24 mouse cellular contexts compared by ENCODE assay signal in the genomic region with DNA sequence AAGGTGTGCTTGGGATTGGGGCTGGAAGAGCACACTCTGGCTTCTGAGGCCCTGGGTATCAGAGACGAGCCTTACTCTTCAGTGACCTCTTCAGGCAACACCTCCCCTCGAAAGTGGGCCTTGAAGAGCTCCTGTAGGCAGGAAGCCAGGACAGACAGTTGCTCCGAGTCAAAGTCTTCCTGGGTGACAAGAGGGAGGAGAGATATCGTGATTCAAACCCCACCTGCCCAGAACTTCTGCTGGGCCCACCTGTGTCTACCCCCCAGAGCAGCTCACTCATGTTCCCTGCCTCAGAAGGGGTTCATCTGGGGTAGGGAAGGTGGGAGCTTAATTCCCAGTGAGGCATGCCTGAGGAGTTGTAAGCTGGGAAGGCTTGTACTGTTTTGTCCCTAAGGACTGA.
"Had no signal": no experiment of that assay in that cellular context is flagged by ENCODE, and none has a peak within 500 bp of the region (broad histone marks: within the 10 kb centered on the region; RNA-seq: fewer than 3 reads in every experiment).

No protein-coding gene starts in this region.

- H3K9ac ChIP-seq: heart, embryonic 12.5 days; hindbrain, embryonic 12.5 days; hindbrain, embryonic 14.5 days; intestine, embryonic 15.5 days; limb, embryonic 12.5 days; liver, embryonic 13.5 days; liver, embryonic 15.5 days; liver, postnatal 0 days had no signal

- DNase-seq: gastrocnemius, adult 2 months; gastrocnemius, postnatal 10 days; gastrocnemius, postnatal 25 days; heart, postnatal 10 days; heart, postnatal 4 days; kidney, adult 18-20 months; kidney, adult 8-10 months; kidney, postnatal 10 days; kidney, postnatal 25 days; kidney, postnatal 4 days; liver; liver, embryonic 13.5 days; liver, postnatal 0 days had no signal

- H3K27me3 ChIP-seq: heart, embryonic 12.5 days; hindbrain, embryonic 12.5 days; intestine, embryonic 15.5 days; limb, embryonic 12.5 days; liver, embryonic 13.5 days; liver, embryonic 15.5 days had no signal

- H3K4me1 ChIP-seq: heart, embryonic 10.5 days; heart, embryonic 12.5 days; hindbrain, embryonic 10.5 days; hindbrain, embryonic 12.5 days; intestine, embryonic 15.5 days; limb, embryonic 10.5 days; limb, embryonic 12.5 days; liver, embryonic 13.5 days; liver, embryonic 15.5 days had no signal

- H3K4me3 ChIP-seq: gastrocnemius, adult 2 months; heart, embryonic 10.5 days; heart, embryonic 12.5 days; hindbrain, embryonic 10.5 days; hindbrain, embryonic 12.5 days; intestine, embryonic 15.5 days; layer of hippocampus, adult 2 months; left cerebral cortex, adult 2 months; limb, embryonic 10.5 days; limb, embryonic 12.5 days; liver, embryonic 13.5 days; liver, embryonic 15.5 days had no signal

- H3K27ac ChIP-seq: heart, embryonic 10.5 days; hindbrain, embryonic 10.5 days; hindbrain, embryonic 12.5 days; hindbrain, embryonic 14.5 days; intestine, embryonic 15.5 days; layer of hippocampus, adult 2 months; left cerebral cortex, adult 2 months; limb, embryonic 10.5 days; limb, embryonic 12.5 days; liver, embryonic 13.5 days; liver, embryonic 15.5 days had no signal
